Mouse (Mus musculus): ENCODE measurements around the gene Gm20388. TPM values are rescaled to one million over a fixed set of nuclear protein-coding genes. Genes with fewer than 3 reads are reported as not detected.

Gene Gm20388
- total and polyA plus RNA-seq, 2 experiments from 2014 or later: 17.3 TPM; not detected in 1

GRCm38 (mm10) chr8:123805209-123805717 is 3894.6 kb downstream of the Gm20388 start:
- Histone ChIP-seq H3K27me3 (ENCODE audit: control insufficient read depth, insufficient read depth, low read length) (no peaks in the 10 kb centered on the region), H3K36me3 (replicated peaks; ENCODE audit: control insufficient read depth, insufficient read depth, low read length) (no peaks in the 10 kb centered on the region), H3K9ac (replicated peaks; ENCODE audit: low read depth, low read length) (peak overlapping the region; percentile 75; the same call in 1 of the 2 replicates), H3K4me2 (ENCODE audit: low read depth, low read length) (peak overlapping the region; percentile 79), H3K27ac (ENCODE audit: low read depth) (no peak overlapping the region), H3K9me3 (replicated peaks; ENCODE audit: control insufficient read depth, low read length) (no peaks in the 10 kb centered on the region), H3K4me1 (ENCODE audit: control insufficient read depth, insufficient read depth) (peaks cover 8% of the 10 kb centered on the region), H3K4me3 (ENCODE audit: low read depth, low read length) (peak overlapping the region; percentile 72)
- ATAC-seq (ENCODE audit: insufficient read depth, low read depth) (no peak), DNase-seq (ENCODE audit: low spot score) (no peak)
- no peak for TF ChIP-seq EP300 (IDR thresholded peaks at IDR 0.05; ENCODE audit: low read depth)
- 20% methylated on average over 15 of the region's 15 CpGs for WGBS

DNA sequence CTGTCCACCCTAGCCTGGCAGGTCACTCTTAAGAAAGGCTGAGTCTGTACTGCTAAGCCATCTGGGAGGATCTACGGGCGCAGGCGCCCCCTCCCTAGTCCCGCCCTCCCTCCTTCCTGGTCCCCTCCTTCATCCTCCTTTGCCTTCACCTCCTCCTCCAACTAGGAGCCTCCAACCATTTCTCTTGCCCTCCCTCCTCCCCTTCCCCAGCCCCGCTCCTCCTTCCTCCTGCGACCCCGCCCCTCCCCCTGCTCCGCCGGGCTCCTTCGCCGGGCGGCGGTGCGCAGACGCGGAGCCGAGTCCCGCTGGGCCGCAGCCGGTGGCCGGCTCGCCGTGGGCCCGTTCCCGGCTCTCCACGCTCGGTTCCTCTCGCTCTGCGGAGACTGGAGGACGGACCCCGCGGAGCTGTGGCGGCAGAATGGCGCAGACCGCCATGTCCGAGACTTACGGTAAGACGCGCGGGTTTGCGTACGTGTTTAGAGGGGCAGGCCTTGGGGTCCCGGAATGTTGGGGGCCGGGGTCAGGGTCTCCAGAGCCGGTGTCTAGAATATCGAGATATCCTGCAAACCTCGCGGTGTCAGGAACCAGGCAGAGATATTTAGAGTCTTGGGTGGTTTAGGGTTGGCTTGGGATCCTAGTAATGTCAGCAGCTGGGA is 3895.2 kb downstream of the Gm20388 start, which contains the start of gene Rab4a:
Gene Rab4a, plus strand, starts transcription at position 268 of the 656 bp plus-strand sequence.
- peak; percentile 82 for DNase-seq (ENCODE audit: low spot score)

DNA sequence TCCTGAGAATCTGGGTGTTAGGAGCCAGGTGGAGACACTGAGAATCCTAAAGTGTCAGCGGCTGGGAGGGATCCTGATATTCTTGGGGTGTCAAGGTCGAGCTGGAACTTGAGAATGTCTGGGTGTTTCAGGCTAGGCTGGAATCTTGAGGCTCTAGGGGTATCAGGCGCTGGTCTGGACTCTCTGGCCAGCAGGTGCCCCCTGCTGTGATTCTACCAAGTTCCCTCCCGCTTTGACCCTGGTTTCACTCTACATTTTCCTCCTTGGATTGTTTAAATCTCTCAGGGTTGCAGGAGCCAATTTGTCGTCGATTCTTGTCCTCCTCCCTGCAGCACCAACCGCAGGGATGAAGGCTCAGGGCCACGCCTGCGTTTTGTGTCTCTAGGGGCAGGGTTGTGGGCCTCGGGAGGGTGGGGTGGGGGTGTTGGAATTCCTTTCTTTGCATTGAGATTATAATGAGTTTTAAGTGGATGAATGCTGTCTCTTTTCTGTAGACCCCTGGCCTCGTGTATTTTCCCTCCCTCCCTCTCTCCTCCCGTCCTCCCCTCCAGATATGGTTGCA is 3895.8 kb downstream of the Gm20388 start:
- 7% methylated on average over 12 of the region's 12 CpGs for WGBS
- TF ChIP-seq EP300 (IDR thresholded peaks at IDR 0.05; ENCODE audit: low read depth) (no peak), CTCF (IDR thresholded peaks at IDR 0.05; ENCODE audit: low read depth) (no peak)
- Histone ChIP-seq H3K27ac (ENCODE audit: low read depth) (peak overlapping the region; percentile 31), H3K4me1 (ENCODE audit: control insufficient read depth, insufficient read depth) (peaks cover 8% of the 10 kb centered on the region), H3K9me3 (replicated peaks; ENCODE audit: control insufficient read depth, low read length) (no peaks in the 10 kb centered on the region), H3K4me2 (ENCODE audit: low read depth, low read length) (peak overlapping the region; percentile 79), H3K27me3 (ENCODE audit: control insufficient read depth, insufficient read depth, low read length) (no peaks in the 10 kb centered on the region), H3K9ac (replicated peaks; ENCODE audit: low read depth, low read length) (peak overlapping the region; percentile 75), H3K36me3 (replicated peaks; ENCODE audit: control insufficient read depth, insufficient read depth, low read length) (no peaks in the 10 kb centered on the region), H3K4me3 (ENCODE audit: low read depth, low read length) (peak overlapping the region; percentile 72)
- no peak for DNase-seq (ENCODE audit: low spot score)
- ATAC-seq (ENCODE audit: insufficient read depth, low read depth): no peak

More for the DNA sequence above, 3895.2 kb downstream of the Gm20388 start, which contains the start of gene Rab4a:
- H3K27me3 ChIP-seq (ENCODE audit: control insufficient read depth, insufficient read depth, low read length): no peaks in the 10 kb centered on the region
- peak within 1 kb of the TSS; percentile 75 for H3K9ac ChIP-seq (replicated peaks; ENCODE audit: low read depth, low read length)
- peak within 1 kb of the TSS; percentile 31 for H3K27ac ChIP-seq (ENCODE audit: low read depth)
- H3K36me3 ChIP-seq (replicated peaks; ENCODE audit: control insufficient read depth, insufficient read depth, low read length): no peaks in the 10 kb centered on the region
- H3K9me3 ChIP-seq (replicated peaks; ENCODE audit: control insufficient read depth, low read length): no peaks in the 10 kb centered on the region
- TF ChIP-seq EP300 (IDR thresholded peaks at IDR 0.05; ENCODE audit: low read depth) (no peak), CTCF (IDR thresholded peaks at IDR 0.05; ENCODE audit: low read depth) (no peak)
- WGBS: under 1% methylated on average over 45 of the region's 48 CpGs
- peak within 1 kb of the TSS; percentile 72 for H3K4me3 ChIP-seq (ENCODE audit: low read depth, low read length)
- ATAC-seq (ENCODE audit: insufficient read depth, low read depth): peak; percentile 71
- peaks cover 8% of the 10 kb centered on the region for H3K4me1 ChIP-seq (ENCODE audit: control insufficient read depth, insufficient read depth)
- peak within 1 kb of the TSS; percentile 79 for H3K4me2 ChIP-seq (ENCODE audit: low read depth, low read length)

DNA sequence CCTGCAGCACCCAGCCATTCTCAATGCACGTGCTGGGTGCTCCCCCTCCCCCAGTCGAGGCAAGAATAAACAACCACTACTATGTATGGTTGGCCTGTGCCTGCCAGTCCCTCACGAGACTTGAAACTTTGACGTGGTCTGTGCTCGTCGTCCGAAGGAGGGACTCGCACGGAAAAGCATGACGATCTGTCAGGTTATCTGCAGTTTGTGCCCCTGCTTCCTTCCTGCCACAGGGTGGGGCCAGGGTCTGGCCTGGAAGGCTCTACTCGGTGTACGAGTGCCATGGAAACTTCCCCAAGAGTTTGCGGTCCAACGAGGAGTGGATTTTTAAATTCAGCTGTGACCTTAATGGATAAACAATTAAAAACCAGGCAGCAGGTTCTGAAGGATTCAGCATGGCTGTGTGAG is 3896.4 kb downstream of the Gm20388 start:
- Histone ChIP-seq H3K27me3 (ENCODE audit: control insufficient read depth, insufficient read depth, low read length) (no peaks in the 10 kb centered on the region), H3K27ac (ENCODE audit: low read depth) (no peak overlapping the region), H3K36me3 (replicated peaks; ENCODE audit: control insufficient read depth, insufficient read depth, low read length) (no peaks in the 10 kb centered on the region), H3K9ac (replicated peaks; ENCODE audit: low read depth, low read length) (0 out of 2 replicates have a peak overlapping the region, but pooled peaks have one; percentile 75), H3K9me3 (replicated peaks; ENCODE audit: control insufficient read depth, low read length) (no peaks in the 10 kb centered on the region), H3K4me3 (ENCODE audit: low read depth, low read length) (peak overlapping the region; percentile 72), H3K4me2 (ENCODE audit: low read depth, low read length) (peak overlapping the region; percentile 79), H3K4me1 (ENCODE audit: control insufficient read depth, insufficient read depth) (peaks cover 8% of the 10 kb centered on the region)
- peak; percentile 66 for ATAC-seq (ENCODE audit: insufficient read depth, low read depth)
- DNase-seq (ENCODE audit: low spot score): peak; percentile 65
- no peak for TF ChIP-seq CTCF (IDR thresholded peaks at IDR 0.05; ENCODE audit: low read depth)
- no peak for TF ChIP-seq EP300 (IDR thresholded peaks at IDR 0.05; ENCODE audit: low read depth)
- WGBS: 7% methylated on average over 14 of the region's 14 CpGs

DNA sequence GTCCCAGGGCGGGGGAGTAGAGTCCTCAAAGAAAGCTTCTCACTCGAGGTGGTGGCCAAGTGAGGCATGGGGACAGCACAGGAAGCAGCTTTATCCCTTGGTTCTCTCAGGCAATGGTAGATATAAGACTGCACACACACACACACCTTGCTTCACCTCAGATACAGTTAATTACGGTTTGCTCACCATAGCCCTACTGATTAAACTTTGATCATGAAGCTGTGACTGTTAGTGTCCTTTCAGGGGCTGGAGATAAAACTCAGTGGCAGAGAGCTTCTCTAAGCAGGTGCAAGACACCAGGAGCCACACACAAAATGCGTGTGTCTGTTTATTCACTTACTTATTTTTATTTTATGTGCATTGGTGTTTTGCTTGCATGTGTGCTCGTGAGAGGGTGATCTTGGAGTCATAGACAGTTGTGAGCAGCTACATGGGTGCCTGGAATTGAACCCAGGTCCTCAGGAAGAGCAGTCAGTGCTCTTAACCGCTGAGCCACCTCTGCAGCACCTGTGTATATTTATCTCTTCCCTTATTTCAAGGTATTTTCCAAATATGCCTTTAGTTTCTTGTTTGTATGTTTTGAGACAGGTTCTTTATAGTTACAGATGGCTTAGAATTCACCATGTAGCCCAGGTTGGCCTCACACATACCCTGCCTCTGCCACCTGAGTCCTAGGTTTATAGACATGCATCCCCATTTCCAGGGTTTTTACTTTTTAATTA is 3897.4 kb downstream of the Gm20388 start:
- DNase-seq (ENCODE audit: low spot score) (no peak), ATAC-seq (ENCODE audit: insufficient read depth, low read depth) (no peak)
- Histone ChIP-seq H3K4me1 (ENCODE audit: control insufficient read depth, insufficient read depth) (peaks cover 8% of the 10 kb centered on the region), H3K9me3 (replicated peaks; ENCODE audit: control insufficient read depth, low read length) (no peaks in the 10 kb centered on the region), H3K27ac (ENCODE audit: low read depth) (no peak overlapping the region), H3K36me3 (replicated peaks; ENCODE audit: control insufficient read depth, insufficient read depth, low read length) (no peaks in the 10 kb centered on the region), H3K27me3 (ENCODE audit: control insufficient read depth, insufficient read depth, low read length) (no peaks in the 10 kb centered on the region), H3K9ac (replicated peaks; ENCODE audit: low read depth, low read length) (no peak overlapping the region), H3K4me2 (ENCODE audit: low read depth, low read length) (no peak overlapping the region), H3K4me3 (ENCODE audit: low read depth, low read length) (no peak overlapping the region)
- no peak for TF ChIP-seq CTCF (IDR thresholded peaks at IDR 0.05; ENCODE audit: low read depth)
- no peak for TF ChIP-seq EP300 (IDR thresholded peaks at IDR 0.05; ENCODE audit: low read depth)
- 77% methylated on average over 6 of the region's 6 CpGs for WGBS
